In genomic region chr3:96636448-96636847, GRCm38 (mm10) we compare ENCODE assay signal across 8 mouse cellular contexts. TPM values are rescaled to one million over a fixed set of nuclear protein-coding genes. Genes with fewer than 3 reads are reported as not detected.
DNase-seq lines count a peak whose midpoint lies in the region; ATAC-seq and TF ChIP-seq lines count a peak whose summit lies in the region.

No protein-coding gene starts in this region.

- no peak for TF ChIP-seq EP300 in stomach, postnatal 0 days (optimal IDR thresholded peaks at IDR 0.05)

- DNase-seq in gastrocnemius, adult 2 months: no peak
- DNase-seq in gastrocnemius, adult 8-10 months (ENCODE audit: low spot score in 2 of 2): no peak
- peak; percentile 16 for DNase-seq in thymus, postnatal 14 days
- DNase-seq in thymus, postnatal 25 days: no peak
- no peak for DNase-seq in limb, embryonic 14.5 days (ENCODE audit: low spot score)
- no peak for DNase-seq in stomach, postnatal 0 days (ENCODE audit: low spot score)
- DNase-seq in ovary, postnatal 36 days (ENCODE audit: low spot score): no peak
- no peak for DNase-seq in gastrocnemius, postnatal 10 days

- WGBS in limb, embryonic 14.5 days: 60% methylated on average over 11 of the region's 11 CpGs
- 75% methylated on average over 11 of the region's 11 CpGs for WGBS in stomach, postnatal 0 days

- intact Hi-C loops in gastrocnemius, adult 2 months (cut with DNase I): no loop called here

- no peaks in the 10 kb centered on the region for H3K27me3 ChIP-seq in limb, embryonic 14.5 days (ENCODE audit: control insufficient read depth, insufficient read depth, low read length)
- H3K27me3 ChIP-seq in stomach, postnatal 0 days (ENCODE audit: control insufficient read depth, insufficient read depth, low read length): no peaks in the 10 kb centered on the region

- H3K9ac ChIP-seq in limb, embryonic 14.5 days (ENCODE audit: low read depth, low read length, severe bottlenecking): peak overlapping the region; percentile 93
- H3K9ac ChIP-seq in stomach, postnatal 0 days (ENCODE audit: low read length): peak overlapping the region; percentile 93; the same call in 1 of the 2 replicates

- peak overlapping the region; percentile 95 for H3K27ac ChIP-seq in gastrocnemius, adult 2 months
- H3K27ac ChIP-seq in limb, embryonic 14.5 days (replicated peaks; ENCODE audit: low read depth, low read length): no peak overlapping the region
- no peak overlapping the region for H3K27ac ChIP-seq in stomach, postnatal 0 days (replicated peaks)

- no peak for ATAC-seq in limb, embryonic 14.5 days (ENCODE audit: low FRiP score, low read depth)
- no peak for ATAC-seq in stomach, postnatal 0 days (ENCODE audit: low FRiP score, low TSS enrichment)

- peaks cover 64% of the 10 kb centered on the region for H3K36me3 ChIP-seq in limb, embryonic 14.5 days (ENCODE audit: control insufficient read depth, insufficient read depth, low read length)
- peaks cover 8% of the 10 kb centered on the region for H3K36me3 ChIP-seq in stomach, postnatal 0 days (ENCODE audit: control insufficient read depth, insufficient read depth, low read length)

- H3K4me1 ChIP-seq in limb, embryonic 14.5 days (ENCODE audit: control insufficient read depth, insufficient read depth, low read length): peaks cover 13% of the 10 kb centered on the region
- peaks cover 6% of the 10 kb centered on the region; the same call in 1 of the 2 replicates for H3K4me1 ChIP-seq in stomach, postnatal 0 days (replicated peaks; ENCODE audit: control insufficient read depth, insufficient read depth)

- no peak for TF ChIP-seq POLR2A in limb, embryonic 14.5 days (IDR thresholded peaks at IDR 0.05; ENCODE audit: borderline replicate concordance, extremely low read depth, insufficient read depth, insufficient read length)

- H3K4me3 ChIP-seq in gastrocnemius, adult 2 months: peak overlapping the region; percentile 85
- peak overlapping the region; percentile 94 for H3K4me3 ChIP-seq in limb, embryonic 14.5 days (replicated peaks; ENCODE audit: low read length)
- H3K4me3 ChIP-seq in stomach, postnatal 0 days (ENCODE audit: low read depth, low read length): peak overlapping the region; percentile 77

- H3K9me3 ChIP-seq in limb, embryonic 14.5 days (ENCODE audit: control insufficient read depth, low read length): 0 out of 2 replicates have a peak, but pooled peaks cover 3% of the 10 kb centered on the region
- H3K9me3 ChIP-seq in stomach, postnatal 0 days (ENCODE audit: control insufficient read depth, low read length): no peaks in the 10 kb centered on the region

- H3K4me2 ChIP-seq in limb, embryonic 14.5 days (replicated peaks; ENCODE audit: low read depth, low read length, severe bottlenecking): peak overlapping the region; percentile 65
- H3K4me2 ChIP-seq in stomach, postnatal 0 days (replicated peaks; ENCODE audit: low read depth): peak overlapping the region; percentile 74

- TF ChIP-seq CTCF in gastrocnemius, adult 2 months (IDR thresholded peaks at IDR 0.05): no peak
- no peak for TF ChIP-seq CTCF in stomach, postnatal 0 days (IDR thresholded peaks at IDR 0.05; ENCODE audit: low read depth)

RNA-seq across cellular contexts. Expression of gene Gm42957, which starts 1.2 kb away (rescaled TPM):
- total RNA-seq in gastrocnemius, adult 2 months (2021): under 1 TPM; 0.14 to 0.15 TPM
- total RNA-seq in gastrocnemius, adult 8-10 months (2022): not detected
- polyA plus RNA-seq in limb, embryonic 14.5 days (2012; rRNA removed): 0.93 and 1.2 TPM in 2 replicates
- 0.28 and 0.29 TPM in 2 replicates for polyA plus RNA-seq in limb, embryonic 14.5 days (2014; fragmentation: Nextera tagmentation; extraction: Ambion mirVana)
- 0.04 and 0.05 TPM in 2 replicates for polyA plus RNA-seq in stomach, postnatal 0 days (2015; fragmentation: Nextera tagmentation; extraction: Ambion mirVana)
- under 1 TPM; 0.35 to 0.50 TPM for total RNA-seq in gastrocnemius, postnatal 10 days (2021)

RNA-seq across cellular contexts. Expression of gene Pex11b, which starts 1.3 kb away (rescaled TPM):
- 10 to 100 TPM; 22.6 to 24.2 TPM for total RNA-seq in gastrocnemius, adult 2 months (2021)
- total RNA-seq in gastrocnemius, adult 8-10 months (2022): 10 to 100 TPM; 23.3 to 31.3 (median 28.0) TPM
- 53.0 and 64.0 TPM in 2 replicates for polyA plus RNA-seq in limb, embryonic 14.5 days (2012; rRNA removed)
- polyA plus RNA-seq in limb, embryonic 14.5 days (2014; fragmentation: Nextera tagmentation; extraction: Ambion mirVana): 62.2 and 65.8 TPM in 2 replicates
- polyA plus RNA-seq in stomach, postnatal 0 days (2015; fragmentation: Nextera tagmentation; extraction: Ambion mirVana): 36.6 and 38.2 TPM in 2 replicates
- total RNA-seq in gastrocnemius, postnatal 10 days (2021): 10 to 100 TPM; 23.6 to 26.7 TPM

RNA-seq across cellular contexts. Expression of gene Rbm8a, which starts 6.7 kb away (rescaled TPM):
- total RNA-seq in gastrocnemius, adult 2 months (2021): 10 to 100 TPM; 23.3 to 29.2 TPM
- total RNA-seq in gastrocnemius, adult 8-10 months (2022): 10 to 100 TPM; 17.0 to 25.1 (median 22.7) TPM
- 44.6 and 66.1 TPM in 2 replicates for polyA plus RNA-seq in limb, embryonic 14.5 days (2012; rRNA removed)
- 133 and 146 TPM in 2 replicates for polyA plus RNA-seq in limb, embryonic 14.5 days (2014; fragmentation: Nextera tagmentation; extraction: Ambion mirVana)
- polyA plus RNA-seq in stomach, postnatal 0 days (2015; fragmentation: Nextera tagmentation; extraction: Ambion mirVana): 70.9 and 75.5 TPM in 2 replicates
- 10 to 100 TPM; 57.0 to 65.1 TPM for total RNA-seq in gastrocnemius, postnatal 10 days (2021)

RNA-seq across cellular contexts. Expression of gene Itga10, which starts 8.9 kb away (rescaled TPM):
- total RNA-seq in gastrocnemius, adult 2 months (2021): 1 to 10 TPM in 1 of 2 experiments, under 1 TPM in 1; 0.74 to 1.4 TPM
- under 1 TPM; 0.31 to 0.56 (median 0.40) TPM for total RNA-seq in gastrocnemius, adult 8-10 months (2022)
- 25.0 and 31.1 TPM in 2 replicates for polyA plus RNA-seq in limb, embryonic 14.5 days (2012; rRNA removed)
- polyA plus RNA-seq in limb, embryonic 14.5 days (2014; fragmentation: Nextera tagmentation; extraction: Ambion mirVana): 3.9 TPM in 2 replicates
- polyA plus RNA-seq in stomach, postnatal 0 days (2015; fragmentation: Nextera tagmentation; extraction: Ambion mirVana): 0.28 and 0.42 TPM in 2 replicates
- total RNA-seq in gastrocnemius, postnatal 10 days (2021): 1 to 10 TPM; 3.4 to 5.4 TPM

RNA-seq across cellular contexts. Expression of gene Ankrd35, which starts 33.5 kb away (rescaled TPM):
- under 1 TPM; 0.22 to 0.26 TPM for total RNA-seq in gastrocnemius, adult 2 months (2021)
- total RNA-seq in gastrocnemius, adult 8-10 months (2022): under 1 TPM; 0.24 to 0.48 (median 0.40) TPM
- 1.9 and 3.7 TPM in 2 replicates for polyA plus RNA-seq in limb, embryonic 14.5 days (2012; rRNA removed)
- polyA plus RNA-seq in limb, embryonic 14.5 days (2014; fragmentation: Nextera tagmentation; extraction: Ambion mirVana): 2.7 and 4.2 TPM in 2 replicates
- 5.5 and 6.2 TPM in 2 replicates for polyA plus RNA-seq in stomach, postnatal 0 days (2015; fragmentation: Nextera tagmentation; extraction: Ambion mirVana)
- total RNA-seq in gastrocnemius, postnatal 10 days (2021): 1 to 10 TPM; 1.4 to 1.6 TPM
